Mouse (Mus musculus) pancreas, adult 10 weeks (tissue): ENCODE results near the gene Mrtfb. TPM values are rescaled to one million over a fixed set of nuclear protein-coding genes. Genes with fewer than 3 reads are reported as not detected.

Experiments
- polyA plus RNA-seq: library from polyadenylated mRNA; stranded (reverse); fragments of 350-450 nt; fragmentation: Illumina TruSeq; extraction: RNeasy Lipid Tissue Mini Kit (QIAGEN cat#74804); gene quantifications from one replicate; pipeline ENCODE4 v1.2.3, GENCODE M21; 2015; ENCODE audit warnings: low read depth, low replicate concordance; ENCODE audit not compliant: insufficient read depth

Gene Mrtfb
- 4.9 TPM for polyA plus RNA-seq

DNA sequence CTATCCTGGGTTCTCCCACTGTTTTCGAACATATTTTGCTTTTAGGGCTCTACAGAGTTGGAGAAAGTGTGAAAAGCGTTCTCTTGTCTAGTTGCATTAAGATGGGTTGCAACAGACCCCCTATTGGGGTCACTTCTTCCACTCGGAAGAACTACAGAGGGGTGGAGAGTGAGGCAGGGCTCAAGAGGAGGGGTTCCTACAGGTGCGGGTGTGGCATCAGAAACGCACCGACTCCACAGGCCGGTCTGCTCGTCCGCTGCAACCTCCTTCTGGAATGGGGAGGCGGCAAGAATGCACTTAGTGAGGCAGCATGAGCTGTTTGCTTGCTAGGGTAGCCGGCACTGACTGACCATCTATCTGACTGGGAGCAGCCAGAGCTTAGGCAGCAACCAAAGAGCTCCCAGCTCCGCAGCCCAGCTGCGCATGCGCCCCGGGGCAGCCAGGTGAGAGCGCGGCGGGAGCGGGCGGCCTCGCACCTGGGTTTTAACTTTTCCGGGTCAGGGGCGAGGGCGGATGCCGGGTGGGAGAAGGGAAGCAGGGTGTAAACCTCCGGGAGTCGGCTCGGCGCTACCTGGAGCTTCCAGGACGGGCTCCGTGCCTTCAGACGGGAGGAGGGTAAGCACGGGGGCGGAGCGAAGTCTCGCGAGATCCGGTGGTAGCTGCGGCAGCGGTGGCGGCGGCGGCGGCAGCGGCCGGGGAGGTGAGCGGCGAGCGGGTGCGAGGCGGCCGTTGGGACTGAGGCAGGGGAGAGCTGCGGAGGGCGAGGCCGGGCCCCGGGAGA lies at the start of gene Mrtfb:
Gene Mrtfb (plus strand): TSS at position 627 of the 781 bp plus-strand sequence.

Other genes with a start within 250 kb of the Mrtfb start
- 3.1 TPM for gene Ercc4, start 146.8 kb upstream of the Mrtfb start, polyA plus RNA-seq